Mouse (Mus musculus) large intestine, adult 2 months (tissue): ENCODE results near the gene Hsf2bp. TPM values are rescaled to one million over a fixed set of nuclear protein-coding genes. Genes with fewer than 3 reads are reported as not detected.
A peak's percentile ranks its signal among the peaks of the same experiment; 100 is the strongest.

Source experiments
- DNase-seq: peaks from one replicate; pipeline ENCODE4 v3.0.0-alpha.2; 2012; ENCODE audit warnings: low read depth, low spot score
- WGBS: fragments of 180-500 bp; shearing (Covaris S2); methylation state at CpG from one replicate; pipeline ENCODE4 v1.1.7; 2018; 5-methylcytosine and 5-hydroxymethylcytosine counted together
- polyA plus RNA-seq: library from polyadenylated mRNA; depleted of rRNA; stranded (reverse); fragments of >200 nt; gene quantifications from 2 replicates; pipeline ENCODE4 v1.2.3, GENCODE M21; 2012

The Hsf2bp gene
- polyA plus RNA-seq, 1 experiment = 0.68 TPM

DNA sequence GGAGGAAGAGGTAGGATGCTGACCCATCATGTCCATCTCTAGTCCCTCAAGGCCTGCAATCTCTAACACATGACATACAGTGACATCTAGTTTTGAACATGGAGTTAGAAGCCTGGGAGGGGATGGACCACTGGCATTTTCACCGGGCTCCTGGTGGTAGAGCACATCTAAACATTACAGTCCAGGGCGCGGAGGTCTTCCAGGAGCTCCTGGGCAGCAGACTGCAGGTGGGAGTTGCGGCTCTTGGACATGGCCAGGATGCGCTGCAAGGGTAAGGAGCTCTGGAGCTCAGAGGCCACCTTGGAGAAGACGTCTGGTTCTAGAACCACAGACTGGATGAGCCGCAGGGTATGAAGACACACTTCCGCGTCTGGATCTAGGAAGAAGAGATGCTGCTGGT, 89.7 kb downstream of the Hsf2bp start:
- DNase-seq = no peak
- 94% methylated on average over 9 of the region's 9 CpGs for WGBS

DNA sequence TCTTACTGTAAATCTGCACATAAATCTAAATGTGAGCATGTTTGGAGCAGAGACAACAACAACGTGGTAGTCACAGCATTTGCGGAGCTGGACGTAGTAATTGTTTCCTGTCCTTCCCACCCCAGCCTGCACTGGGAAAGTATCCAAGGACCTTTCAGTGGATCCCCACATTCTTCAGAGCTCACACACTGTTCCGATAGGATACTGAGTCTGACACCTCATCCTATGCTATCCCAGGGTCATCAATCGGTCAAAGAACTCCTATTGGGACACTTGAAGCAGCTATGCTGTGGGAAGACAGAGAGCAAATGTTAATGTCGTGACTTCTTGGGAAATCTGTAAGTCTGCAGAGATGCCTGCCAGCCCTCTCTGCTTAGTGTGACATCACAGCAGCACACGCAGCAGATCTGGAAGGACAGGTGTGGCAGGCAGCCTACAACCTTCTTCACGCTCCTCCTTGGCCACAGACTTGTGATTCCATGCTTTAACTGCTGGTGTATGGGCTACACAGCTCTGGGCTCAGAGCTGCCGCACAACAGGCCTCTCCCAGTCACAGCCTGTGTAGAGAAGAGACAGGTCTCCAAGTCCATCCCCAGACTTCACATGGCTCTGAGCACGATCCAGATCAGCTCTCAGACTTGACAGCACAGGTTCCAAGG, 92.1 kb downstream of the Hsf2bp start:
- no peak for DNase-seq
- WGBS = 60% methylated on average over 10 of the region's 10 CpGs

DNA sequence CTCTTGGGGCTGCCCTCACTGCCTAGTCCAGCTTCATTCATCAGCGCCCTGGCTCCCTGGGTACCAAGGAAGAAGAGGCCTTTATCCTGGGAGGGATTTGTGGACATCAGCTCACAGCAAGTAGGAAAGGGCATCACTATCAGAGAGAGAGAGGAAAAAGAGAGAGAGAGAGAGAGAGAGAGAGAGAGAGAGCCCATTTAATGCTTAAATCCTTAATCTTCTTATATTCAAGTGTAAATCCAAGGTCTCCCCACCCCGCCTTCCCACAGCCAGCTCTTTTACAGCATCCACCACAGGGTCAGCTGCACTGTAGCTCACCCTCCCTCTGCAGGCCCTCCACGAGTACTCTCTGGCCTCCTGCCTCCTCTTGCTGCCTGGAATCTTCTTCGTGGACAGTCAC, 94.5 kb downstream of the Hsf2bp start:
- 66% methylated on average over 4 of the region's 4 CpGs for WGBS
- no peak for DNase-seq

DNA sequence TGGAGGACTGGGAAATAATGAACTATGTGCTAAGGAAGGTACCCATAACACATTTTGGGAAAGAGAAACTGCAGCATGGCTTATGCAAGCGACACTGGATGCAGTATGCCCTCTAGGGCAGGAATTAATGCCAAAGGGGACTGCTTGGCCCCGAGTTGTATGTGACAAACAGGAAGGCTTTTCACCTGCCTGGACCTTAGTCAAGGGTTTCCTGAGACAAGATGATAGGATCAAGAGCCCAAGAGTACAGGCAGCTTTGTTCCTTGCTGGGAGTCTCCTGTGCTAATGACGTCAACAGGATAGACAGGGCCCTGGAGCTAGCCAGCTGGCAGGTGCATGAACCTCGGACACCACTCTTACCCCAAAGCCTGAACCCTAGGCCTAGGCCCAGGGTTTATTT, 95.5 kb downstream of the Hsf2bp start:
- no peak for DNase-seq
- 65% methylated on average over 4 of the region's 4 CpGs for WGBS

DNA sequence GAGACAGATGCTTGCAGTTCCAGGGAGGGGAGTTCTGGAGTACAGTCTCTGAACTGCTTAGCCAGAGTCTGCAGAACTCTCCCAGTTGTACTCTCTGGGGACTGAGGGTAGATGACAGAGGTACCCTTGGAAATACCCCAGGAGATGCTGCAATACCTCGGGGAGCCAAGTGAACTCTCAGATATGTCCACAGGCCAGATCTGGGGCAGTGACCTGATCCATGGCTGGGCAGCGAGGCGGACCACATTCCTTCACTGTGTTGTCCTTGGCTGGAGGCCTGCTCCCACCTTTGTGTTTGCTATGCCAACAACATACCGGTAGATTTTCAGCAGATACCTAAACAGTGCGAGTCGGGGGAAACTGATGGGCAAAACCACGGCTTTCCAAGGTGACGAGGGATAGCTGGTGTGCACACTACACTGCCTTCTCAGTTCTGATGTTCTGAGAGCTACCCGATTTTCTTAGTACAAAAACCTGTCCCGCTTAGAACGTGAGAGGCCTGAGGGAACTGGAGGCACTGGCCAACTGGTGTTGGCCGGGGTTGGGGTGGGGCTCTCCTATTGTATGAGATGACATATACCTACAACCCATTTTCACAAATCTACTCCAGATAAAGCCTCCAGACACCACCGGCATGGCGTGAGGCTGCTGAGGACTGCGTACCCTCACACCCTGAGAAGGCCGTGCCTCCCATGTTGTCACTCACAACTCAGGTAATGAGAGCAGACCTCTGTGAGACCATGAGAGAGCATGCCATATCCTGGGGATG, 96.7 kb downstream of the Hsf2bp start:
- DNase-seq = no peak
- WGBS = 79% methylated on average over 16 of the region's 16 CpGs

DNA sequence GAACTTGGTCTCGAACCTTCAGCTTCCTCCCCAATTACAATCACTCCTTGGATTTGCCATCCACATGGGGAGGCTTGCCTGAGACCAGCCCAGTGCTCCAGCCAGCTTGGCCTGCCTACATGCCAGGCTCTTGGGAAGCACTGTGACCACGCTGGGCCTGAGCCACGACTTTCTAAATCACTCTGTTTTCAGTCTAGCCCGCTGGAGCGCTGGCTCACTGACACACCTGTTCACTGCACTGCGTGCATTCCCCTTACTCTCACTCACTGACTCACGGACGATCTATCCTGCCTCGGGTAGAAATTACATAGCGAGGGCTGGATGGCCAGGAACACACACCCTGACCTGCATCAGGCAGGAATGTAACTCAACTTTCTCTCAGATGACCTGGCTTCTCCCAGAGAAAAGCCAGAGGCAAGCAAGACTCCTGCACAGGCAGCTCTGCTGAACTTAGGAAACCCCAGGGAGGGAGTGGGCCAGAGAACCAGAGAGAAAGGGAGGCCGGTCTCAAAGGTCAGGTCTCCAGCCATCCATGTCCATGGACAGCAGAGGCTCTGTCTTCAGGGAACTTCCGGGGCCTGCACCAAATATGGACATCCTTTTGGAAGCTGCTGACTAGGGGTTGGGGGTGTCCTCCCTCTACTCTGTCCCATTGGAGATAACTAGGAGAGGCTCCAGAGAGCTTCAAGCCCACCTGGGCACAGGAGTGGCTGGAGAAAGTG, 97.4 kb downstream of the Hsf2bp start:
- DNase-seq = no peak
- WGBS = 82% methylated on average over 12 of the region's 12 CpGs

DNA sequence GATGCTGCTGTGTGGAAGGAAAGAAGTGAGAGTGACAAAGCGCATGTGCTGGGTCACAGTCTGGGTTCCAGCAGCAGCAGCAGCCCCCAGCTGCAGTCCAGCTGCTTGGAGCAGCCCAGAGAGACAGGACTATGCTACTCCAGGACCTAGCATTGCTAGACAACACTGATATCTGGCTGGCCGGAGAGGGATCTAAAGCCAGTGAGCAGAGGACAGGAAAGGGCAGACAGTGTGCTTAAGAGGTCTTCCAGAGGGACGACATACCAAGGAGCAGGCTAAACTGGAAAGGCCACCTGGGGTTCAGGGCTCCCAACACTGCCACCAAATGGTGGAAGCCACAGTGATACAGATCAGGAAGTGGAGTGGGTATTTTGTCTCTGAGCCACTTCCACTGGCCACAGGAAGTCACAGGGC, 99.0 kb downstream of the Hsf2bp start:
- 23% methylated on average over 3 of the region's 3 CpGs for WGBS
- peak; percentile 22 for DNase-seq

DNA sequence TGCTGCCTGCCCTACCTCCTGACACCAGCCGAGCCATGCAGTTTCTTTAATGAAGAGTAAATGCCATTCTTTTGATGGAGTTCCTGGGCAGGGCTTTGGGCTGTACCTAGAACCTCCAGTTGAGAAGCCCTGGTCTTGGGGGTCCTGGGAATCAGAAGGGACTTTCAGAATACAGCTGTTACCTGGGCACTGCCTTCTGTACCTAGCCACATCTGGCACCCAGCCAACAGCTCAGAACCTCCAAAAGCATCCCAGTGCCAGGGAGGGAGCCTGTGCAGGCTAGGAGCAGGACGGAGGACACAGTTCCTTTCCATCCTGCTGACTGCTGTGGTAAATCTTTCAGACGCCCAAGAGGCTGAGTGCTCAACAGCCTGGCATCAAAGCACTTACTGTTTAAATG, 100.3 kb downstream of the Hsf2bp start:
- 78% methylated on average over 3 of the region's 3 CpGs for WGBS
- no peak for DNase-seq

DNA sequence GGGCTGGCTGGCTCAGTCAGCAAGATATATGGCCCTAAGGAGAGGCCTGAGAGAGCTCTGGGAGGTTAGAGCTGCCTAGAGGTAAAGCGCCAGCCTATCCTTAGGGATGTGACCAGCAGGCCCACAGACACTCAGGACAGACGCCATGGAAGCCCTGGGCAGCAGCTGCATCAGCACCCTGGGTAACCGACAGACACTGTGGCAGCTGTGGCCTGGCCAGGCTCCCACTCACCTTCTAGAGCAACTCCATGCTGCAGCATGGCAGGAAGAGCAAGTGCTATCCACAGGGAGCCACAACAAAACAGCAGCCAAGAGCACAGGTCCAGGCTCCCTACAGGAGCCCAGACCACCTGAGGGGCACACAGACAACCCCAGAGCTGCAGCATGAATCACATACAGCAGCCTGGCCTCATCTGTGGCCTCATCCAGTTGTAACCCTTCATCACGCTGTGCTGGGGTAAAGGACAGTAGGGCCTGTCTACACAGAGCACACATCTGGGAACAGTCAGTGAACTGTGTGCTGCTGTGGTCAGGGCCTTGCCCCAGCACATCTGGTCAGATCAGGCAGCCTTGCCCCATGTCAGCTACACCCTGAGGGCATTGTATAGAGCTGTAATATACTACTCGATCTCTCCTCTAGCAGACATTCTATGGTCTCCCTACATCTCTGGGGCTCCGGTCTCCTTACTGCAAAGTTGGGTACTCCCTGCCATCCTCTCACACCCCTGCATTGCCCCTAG, 100.9 kb downstream of the Hsf2bp start:
- WGBS = 95% methylated on average over 6 of the region's 6 CpGs
- no peak for DNase-seq

DNA sequence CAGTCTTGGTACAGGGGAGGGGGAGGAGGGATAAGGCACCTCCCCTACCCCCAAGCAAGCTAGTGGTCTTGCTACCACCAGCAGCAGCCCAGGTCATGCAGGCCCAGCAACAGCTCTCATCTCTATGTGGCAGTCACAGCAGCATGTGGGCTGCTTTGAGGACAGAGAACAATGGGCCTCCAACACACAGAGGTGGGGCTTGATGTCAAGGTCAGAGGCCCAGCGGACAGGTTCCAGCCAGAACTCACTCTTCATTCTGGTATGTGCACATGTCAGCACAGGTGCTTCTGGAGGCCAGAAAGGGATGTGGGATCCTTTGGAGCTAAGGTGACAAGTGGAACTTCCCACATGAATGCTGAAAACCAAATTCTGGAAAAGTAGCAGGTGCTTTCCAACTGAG, 102.2 kb downstream of the Hsf2bp start:
- DNase-seq = no peak
- 78% methylated on average over 1 of the region's 1 CpGs for WGBS

DNA sequence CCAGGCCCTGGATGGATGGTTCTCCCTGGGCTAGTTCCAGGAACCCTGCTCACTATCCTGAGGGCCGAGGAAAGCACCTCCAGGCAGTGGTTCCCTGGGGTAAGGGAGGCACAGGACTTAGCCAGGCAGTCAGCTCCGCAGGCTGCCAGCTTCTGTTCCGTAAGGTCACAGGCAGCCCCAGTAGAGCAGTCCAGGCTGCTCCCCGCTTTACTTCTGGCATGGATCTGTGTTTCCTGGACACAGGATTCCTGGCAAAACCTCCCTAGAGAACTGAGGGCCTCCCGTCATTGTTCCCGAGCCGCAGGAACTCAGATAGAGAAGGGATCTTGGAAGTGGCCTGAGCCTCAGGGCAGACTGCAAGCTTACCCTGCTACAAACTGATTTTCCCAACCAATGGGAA, 104.7 kb downstream of the Hsf2bp start:
- DNase-seq = no peak
- WGBS = 66% methylated on average over 7 of the region's 7 CpGs

DNA sequence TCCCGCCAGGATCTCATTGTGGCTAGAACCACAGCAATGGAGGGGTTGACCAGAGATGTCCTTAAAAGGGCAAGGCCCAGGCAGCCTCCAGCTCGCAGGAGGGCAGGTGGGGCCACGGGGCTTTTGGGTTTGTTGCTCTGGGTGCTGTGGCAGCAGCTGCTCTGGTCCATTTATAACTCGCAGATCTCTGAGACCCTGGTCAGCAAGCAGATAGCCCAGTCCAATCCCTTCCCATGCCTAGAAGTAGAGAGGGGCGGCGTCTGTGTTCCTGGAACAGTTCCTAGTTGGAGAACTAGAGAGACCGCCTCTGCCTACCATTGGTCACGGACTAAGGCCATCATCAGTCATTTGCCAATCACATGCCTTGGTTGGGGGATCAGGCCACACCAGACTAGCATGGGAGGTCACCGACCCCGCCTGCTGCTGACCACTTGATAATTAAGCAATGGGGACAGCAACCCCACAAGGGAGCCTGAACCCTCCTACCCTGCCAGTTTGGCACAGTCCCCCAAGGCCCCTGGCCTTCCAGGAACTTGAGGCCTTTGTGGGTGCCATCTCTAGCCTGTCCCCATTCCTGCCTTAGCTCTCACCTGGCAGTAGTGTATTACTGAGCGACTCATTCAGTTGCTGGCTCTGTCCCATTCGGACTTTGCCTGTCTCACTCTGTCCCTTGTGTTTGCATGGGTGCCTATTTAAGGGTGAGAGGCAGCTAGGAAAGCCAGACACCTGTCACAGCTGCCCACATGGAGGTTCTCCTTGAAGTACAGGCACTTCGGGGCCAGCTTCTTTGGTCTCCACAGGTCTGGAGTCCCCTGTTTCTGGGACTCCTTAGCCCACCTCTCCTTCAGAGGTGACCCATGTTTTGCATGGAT, 106.1 kb downstream of the Hsf2bp start:
- peak; percentile 35 for DNase-seq
- WGBS = 70% methylated on average over 13 of the region's 13 CpGs

DNA sequence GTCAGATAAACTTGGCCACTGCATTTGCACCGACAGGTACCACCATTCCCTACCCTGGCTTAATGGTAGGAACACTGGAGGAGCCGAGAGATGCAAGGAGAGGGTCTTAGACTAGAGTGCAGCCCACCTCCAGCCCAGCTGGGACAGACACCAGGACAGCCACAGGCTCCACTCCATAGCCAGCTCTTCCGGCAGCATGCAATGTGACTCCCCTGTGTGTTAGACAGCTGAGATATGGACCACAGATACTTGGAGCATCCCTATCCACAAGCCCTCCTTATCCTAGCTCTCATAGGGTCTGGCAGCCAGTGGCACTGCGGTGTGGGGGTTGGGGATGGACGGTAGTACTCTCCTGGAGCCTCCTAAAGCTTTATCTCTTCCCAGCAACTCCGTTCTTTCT, 107.1 kb downstream of the Hsf2bp start:
- no peak for DNase-seq
- WGBS = 91% methylated on average over 6 of the region's 6 CpGs

DNA sequence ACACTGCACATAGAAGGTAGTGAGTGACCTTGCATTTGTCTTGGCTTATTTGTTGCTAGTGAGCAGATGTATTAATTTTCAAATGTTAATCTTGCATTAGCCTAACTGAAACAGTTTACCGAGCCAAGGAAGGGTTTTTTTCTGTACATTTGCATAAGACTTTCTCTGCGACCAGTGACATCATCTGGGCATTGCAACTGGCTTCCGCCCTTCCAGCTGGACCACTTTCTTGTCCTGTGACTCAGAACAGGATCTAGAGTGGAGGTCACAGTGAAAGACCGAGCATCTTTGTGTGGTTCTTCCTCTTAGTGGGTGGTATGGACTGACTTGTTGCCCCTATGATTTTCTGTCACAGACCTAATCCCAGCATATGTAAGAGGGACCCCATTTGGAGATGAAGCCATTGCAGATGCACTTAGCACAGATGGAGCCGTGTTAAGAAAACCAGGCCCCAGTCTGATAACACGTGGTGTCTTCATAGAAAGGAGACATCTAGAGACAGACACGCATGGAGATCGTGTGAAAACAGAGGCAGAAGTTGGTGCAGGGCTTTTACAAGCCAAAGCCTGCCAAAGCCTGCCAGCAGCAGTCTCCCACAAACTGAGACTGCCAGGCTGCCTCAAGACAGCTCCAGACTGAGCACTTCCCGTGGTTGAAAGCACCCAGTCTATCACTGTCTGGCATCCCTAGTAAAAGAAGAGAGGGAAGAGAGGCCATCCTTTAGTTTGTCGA, 108.1 kb downstream of the Hsf2bp start:
- 80% methylated on average over 10 of the region's 10 CpGs for WGBS
- DNase-seq = no peak

DNA sequence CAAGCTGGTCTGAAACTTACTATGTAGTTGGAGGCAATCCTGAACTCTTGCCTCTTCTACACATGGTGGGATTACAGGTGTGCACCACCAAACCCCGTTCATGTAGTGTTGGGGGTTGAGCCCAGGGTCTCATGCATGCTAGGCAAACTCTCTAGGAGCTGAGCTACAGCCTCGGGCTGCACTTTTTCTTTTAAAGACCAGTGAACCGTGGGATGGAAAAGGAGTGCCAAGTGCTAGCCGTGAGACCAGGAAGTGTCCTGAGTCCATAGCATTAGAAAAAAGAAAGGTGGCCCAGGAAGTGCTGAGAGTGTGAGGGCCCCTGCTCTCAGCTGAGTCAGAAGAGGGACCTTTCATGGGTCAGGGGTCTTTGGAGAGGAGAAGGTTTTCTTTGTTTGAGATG, 111.9 kb downstream of the Hsf2bp start:
- 55% methylated on average over 4 of the region's 4 CpGs for WGBS
- no peak for DNase-seq

DNA sequence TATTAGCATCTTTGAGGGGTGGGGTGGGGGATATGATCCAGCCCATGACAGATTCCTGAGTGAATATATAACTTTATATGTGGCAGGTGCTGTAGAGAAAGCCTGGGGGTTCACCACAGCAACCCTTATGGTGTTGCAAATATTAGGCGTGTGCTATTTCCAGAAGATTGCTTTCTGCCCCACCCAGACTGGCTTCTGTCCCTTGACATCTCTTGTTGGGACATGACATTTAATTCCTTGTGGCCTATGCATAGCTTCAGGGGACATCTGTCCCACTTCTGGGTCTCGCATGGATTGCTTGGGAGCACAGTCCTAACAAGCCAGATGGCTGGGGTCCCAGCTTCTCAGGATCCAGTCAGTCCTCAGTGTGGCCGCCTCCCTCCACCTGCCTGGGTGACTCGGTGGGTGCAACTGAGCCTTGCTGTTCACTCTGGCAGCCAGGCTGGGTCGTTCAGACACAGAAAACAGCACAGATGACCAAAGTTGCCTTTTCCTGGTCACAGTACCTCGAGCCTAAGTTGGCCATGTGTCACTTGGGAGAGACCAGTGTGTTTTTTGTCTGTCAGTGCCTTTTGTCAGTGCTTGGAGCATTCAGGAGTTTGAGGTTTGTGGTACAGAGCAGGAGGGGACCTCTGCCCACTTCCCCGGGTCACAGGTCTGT, 112.7 kb downstream of the Hsf2bp start:
- 79% methylated on average over 7 of the region's 7 CpGs for WGBS
- DNase-seq = no peak

DNA sequence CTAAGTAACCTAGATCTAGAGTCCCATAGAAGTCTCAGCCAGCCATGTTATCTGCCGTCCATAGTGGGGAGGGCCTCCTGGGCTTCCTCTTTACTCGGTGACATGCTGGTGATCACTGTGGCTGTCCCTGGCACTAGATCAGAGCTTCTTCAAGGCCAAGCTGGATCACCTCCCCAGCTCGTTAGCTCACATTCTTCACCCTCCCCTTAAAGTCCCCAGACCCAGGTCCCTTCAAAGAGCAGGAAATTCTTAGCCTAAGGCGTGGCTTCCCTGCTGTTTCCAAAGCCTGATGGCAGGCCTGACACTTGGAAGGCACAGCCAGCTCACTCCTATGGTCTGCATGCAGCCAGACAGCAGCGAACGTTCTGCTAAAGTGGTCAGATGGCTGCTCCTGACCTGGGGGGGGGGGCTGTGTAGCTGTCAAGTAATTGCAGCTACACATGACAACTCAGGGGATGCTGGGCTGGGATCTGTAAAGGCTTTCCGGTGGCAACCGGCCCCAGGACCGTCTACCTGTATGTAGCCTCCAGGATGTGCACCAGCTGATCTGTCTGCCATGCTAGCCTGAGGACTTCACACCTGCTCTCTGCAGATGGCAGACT, 115.5 kb downstream of the Hsf2bp start:
- DNase-seq = no peak
- WGBS = 69% methylated on average over 9 of the region's 9 CpGs

DNA sequence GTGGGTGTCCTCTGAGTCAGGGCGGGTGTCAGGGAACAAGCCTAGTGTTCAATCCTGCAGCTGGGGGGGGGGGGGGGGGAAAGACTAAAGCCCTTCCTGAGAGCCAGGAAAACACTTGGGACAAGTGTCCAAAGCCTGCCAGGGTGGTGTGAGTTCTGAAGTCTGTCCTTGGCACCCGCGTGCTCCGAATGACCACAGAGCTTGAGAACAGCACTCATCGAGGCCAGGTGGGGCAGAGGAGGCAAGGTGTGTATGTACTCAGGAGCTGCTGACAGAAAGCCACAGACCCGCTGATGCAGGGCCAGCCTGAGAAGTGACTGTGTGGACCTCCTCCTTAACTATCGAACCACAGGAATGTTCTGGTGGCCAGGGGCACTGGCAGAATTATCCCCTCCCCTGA, 116.5 kb downstream of the Hsf2bp start:
- 72% methylated on average over 7 of the region's 7 CpGs for WGBS

More for the DNA sequence above, 116.5 kb downstream of the Hsf2bp start:
- DNase-seq = no peak
